Mouse (Mus musculus): ENCODE results near the gene Myb.
"Not testable (repeated sequence)": the region's sequence is repeated elsewhere in the genome, so short reads cannot be mapped to it uniquely, and the experiment has no call there.

GRCm38 (mm10) chr10:21149945-21150344 lies 10.8 kb downstream of the Myb start:
- not testable (repeated sequence) for TF ChIP-seq CTCF (IDR thresholded peaks at IDR 0.05; ENCODE audit: borderline replicate concordance, insufficient read depth, low read depth, low read length); POLR2A (IDR thresholded peaks at IDR 0.05; ENCODE audit: borderline replicate concordance, insufficient read depth, low read length)
